Mouse (Mus musculus) 416B (cell line): ENCODE data around the gene Il12rb1.

Experiments
- DNase-seq: peaks from one replicate; pipeline ENCODE4 v3.0.0; 2011; ENCODE audit warnings: low read depth

The Il12rb1 gene

GRCm38 (mm10) chr8:70851837-70852236 lies 43.6 kb downstream of the Il12rb1 start:
- DNase-seq = no peak

GRCm38 (mm10) chr8:70852595-70853231 lies 44.5 kb downstream of the Il12rb1 start:
- no peak for DNase-seq

- peak; percentile 89 for DNase-seq
Observed at GRCm38 (mm10) chr8:70853863-70854262, 45.6 kb downstream of the Il12rb1 start.

- DNase-seq = no peak
Observed at GRCm38 (mm10) chr8:70856028-70856427, 47.8 kb downstream of the Il12rb1 start.

GRCm38 (mm10) chr8:70856541-70857197 lies 48.4 kb downstream of the Il12rb1 start:
- DNase-seq = no peak

GRCm38 (mm10) chr8:70857516-70857915 lies 49.3 kb downstream of the Il12rb1 start:
- DNase-seq = peak; percentile 40

GRCm38 (mm10) chr8:70862824-70863641 lies 54.8 kb downstream of the Il12rb1 start, which contains the start of gene Kcnn1:
Gene Kcnn1 (minus strand): TSS chr8:70863258.
- no peak for DNase-seq

- DNase-seq = no peak
Observed at GRCm38 (mm10) chr8:70863956-70864711, 55.9 kb downstream of the Il12rb1 start.

- no peak for DNase-seq
Observed at GRCm38 (mm10) chr8:70864712-70865221, 56.5 kb downstream of the Il12rb1 start.

GRCm38 (mm10) chr8:70865350-70866000 lies 57.2 kb downstream of the Il12rb1 start:
- DNase-seq = peak; percentile 99

- DNase-seq = no peak
Observed at GRCm38 (mm10) chr8:70866001-70866520, 57.8 kb downstream of the Il12rb1 start.

GRCm38 (mm10) chr8:70866566-70866965 lies 58.3 kb downstream of the Il12rb1 start:
- DNase-seq = no peak

GRCm38 (mm10) chr8:70868559-70869198 lies 60.4 kb downstream of the Il12rb1 start:
- no peak for DNase-seq

GRCm38 (mm10) chr8:70869199-70869571 lies 60.9 kb downstream of the Il12rb1 start:
- no peak for DNase-seq

- DNase-seq = peak; percentile 82
Observed at GRCm38 (mm10) chr8:70869601-70870041, 61.4 kb downstream of the Il12rb1 start.
